Mouse (Mus musculus) left cerebral cortex, adult 18-20 months (tissue): ENCODE measurements around the gene Rac3. TPM values are rescaled to one million over a fixed set of nuclear protein-coding genes. Genes with fewer than 3 reads are reported as not detected.

Experiments
- DNase-seq, 2 experiments: peaks; one replicate each; pipeline ENCODE4 v3.0.0; 2021 to 2022; ENCODE audit warnings: low spot score in 2 of 2, mixed read lengths in 1 of 2
- total RNA-seq, 2 experiments: library from RNA; stranded (reverse); gene quantifications; 2 replicates each; pipeline ENCODE4 v1.2.3; 2021

Gene Rac3
- total RNA-seq, 2 experiments from 2014 or later, result 28.9 to 38.6 TPM

- no peak for DNase-seq
These were observed 16.6 kb upstream of the Rac3 start for GRCm38 (mm10) chr11:120704486-120705325.

- no peak for DNase-seq
These were observed 15.2 kb upstream of the Rac3 start for GRCm38 (mm10) chr11:120706120-120706519.

GRCm38 (mm10) chr11:120707225-120707624 lies 14.0 kb upstream of the Rac3 start:
- DNase-seq, result no peak

- no peak for DNase-seq
These were observed 13.3 kb upstream of the Rac3 start for GRCm38 (mm10) chr11:120707969-120708368.

- DNase-seq, result no peak
These were observed 11.7 kb upstream of the Rac3 start for GRCm38 (mm10) chr11:120709551-120709950.

GRCm38 (mm10) chr11:120710672-120711071 lies 10.6 kb upstream of the Rac3 start:
- DNase-seq, result no peak

- no peak for DNase-seq
These were observed 9.2 kb upstream of the Rac3 start for GRCm38 (mm10) chr11:120711980-120712604.

- peak; percentile 21 to 35 for DNase-seq
These were observed 8.3 kb upstream of the Rac3 start for GRCm38 (mm10) chr11:120712771-120713568.

- DNase-seq, result peak; percentile 95 to 97
These were observed 7.4 kb upstream of the Rac3 start, which contains the start of the genes Cenpx and Lrrc45 for GRCm38 (mm10) chr11:120713580-120714518. Gene Cenpx (minus strand): TSS chr11:120713738. Gene Lrrc45 (plus strand): TSS chr11:120713925.

GRCm38 (mm10) chr11:120714546-120714945 lies 6.7 kb upstream of the Rac3 start:
- DNase-seq, result no peak

- no peak for DNase-seq
These were observed 6.1 kb upstream of the Rac3 start for GRCm38 (mm10) chr11:120715131-120715530.

GRCm38 (mm10) chr11:120719242-120719641 lies 2.0 kb upstream of the Rac3 start:
- no peak for DNase-seq

GRCm38 (mm10) chr11:120719841-120720376 lies 1.4 kb upstream of the Rac3 start:
- no peak for DNase-seq

GRCm38 (mm10) chr11:120720450-120720849 lies 820 bp upstream of the Rac3 start:
- DNase-seq, result peak; percentile 91 to 96

- DNase-seq, result no peak
These were observed 879 bp downstream of the Rac3 start for GRCm38 (mm10) chr11:120722067-120722630.

GRCm38 (mm10) chr11:120722761-120723382 lies 1.6 kb downstream of the Rac3 start:
- DNase-seq, result no peak

- DNase-seq, result no peak
These were observed 2.2 kb downstream of the Rac3 start for GRCm38 (mm10) chr11:120723509-120723908.

- no peak for DNase-seq
These were observed 5.2 kb downstream of the Rac3 start for GRCm38 (mm10) chr11:120726243-120727168.
